Mouse (Mus musculus) heart, postnatal 0 days (tissue): ENCODE measurements at regions not wholly inside any gene's neighbourhood (a gene's known extent, or its start where the extent isn't known, plus 50 kb on each side); places are given as distances from the start of the nearest gene placed in this dataset.

Source experiments
- CTCF ChIP-seq: IDR thresholded peaks from 2 replicates; pipeline ENCODE4 v1.5.1; 2016; ENCODE audit warnings: antibody characterized with exemption, control low read depth, low read depth
- EP300 ChIP-seq: IDR thresholded peaks from 2 replicates; pipeline ENCODE4 v1.6.1; 2016; ENCODE audit warnings: antibody characterized with exemption, low read depth

DNA sequence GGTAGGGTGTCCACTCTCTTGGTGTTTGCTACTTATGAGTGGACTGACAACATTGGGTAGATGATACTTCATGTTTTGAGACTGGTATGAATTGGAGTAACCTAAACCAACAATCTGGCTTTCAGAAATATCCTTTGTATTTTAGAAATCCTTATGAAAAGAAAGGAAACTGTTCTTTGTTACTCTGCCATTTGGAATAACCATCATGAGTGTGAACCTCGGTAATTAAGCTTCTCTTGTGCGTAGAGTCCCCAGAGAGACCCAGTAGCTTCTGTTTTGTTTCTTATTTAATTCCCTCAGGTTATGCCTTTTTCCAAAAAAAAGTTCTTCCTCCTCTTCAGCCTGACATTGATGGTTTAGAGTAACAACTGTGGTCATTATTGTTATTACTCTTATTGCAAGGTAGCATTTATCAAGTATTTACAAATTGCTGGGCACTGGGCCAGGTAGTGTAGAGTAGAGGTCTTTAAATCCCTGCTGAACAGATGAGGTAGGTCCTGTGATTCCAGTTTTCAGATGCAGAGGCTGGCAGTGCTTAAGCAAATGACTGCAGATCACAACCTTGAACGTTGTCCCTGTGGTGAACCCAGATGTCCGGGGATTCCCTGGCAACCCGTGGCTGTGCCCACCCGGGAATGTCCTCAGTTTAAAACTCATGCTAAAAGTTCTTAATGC is 176.8 kb upstream of the Id2 start:
- TF ChIP-seq CTCF (no peak), EP300 (no peak)
